In genomic region chrX:107236461-107236860, GRCm38 (mm10) we compare ENCODE assay signal across 25 mouse cellular contexts. TPM values are rescaled to one million over a fixed set of nuclear protein-coding genes. Genes with fewer than 3 reads are reported as not detected.
DNase-seq lines count a peak whose midpoint lies in the region; ATAC-seq lines count a peak whose summit lies in the region.
"Had no signal": no experiment of that assay in that cellular context is flagged by ENCODE, and none has a peak within 500 bp of the region (broad histone marks: within the 10 kb centered on the region; RNA-seq: fewer than 3 reads in every experiment).

No protein-coding gene starts in this region.

- intact Hi-C loops in heart, postnatal 25 days (cut with DNase I) = no loop called here
- intact Hi-C loops in left cerebral cortex, postnatal 14 days (cut with DNase I) = no loop called here

- peak; percentile 90 for ATAC-seq in inflammation-experienced regulatory T-cells, adult 6 months
- ATAC-seq: forebrain, embryonic 14.5 days; forebrain, postnatal 0 days; hindbrain, postnatal 0 days; intestine, embryonic 16.5 days had no signal

- DNase-seq in CD4-positive helper T cell, adult 2 months (ENCODE audit: low read depth, low spot score) = peak; percentile 47
- peak; percentile 14 for DNase-seq in T-cell, adult 2 months (ENCODE audit: low spot score)
- DNase-seq in heart, postnatal 25 days (ENCODE audit: low spot score) = no peak
- DNase-seq in frontal cortex, postnatal 25 days (ENCODE audit: low spot score in 2 of 2) = no peak
- DNase-seq in left cerebral cortex, postnatal 14 days (ENCODE audit: low spot score in 2 of 2) = no peak
- DNase-seq: adrenal gland, postnatal 10 days; adrenal gland, postnatal 36 days; cerebellum, adult 18-20 months; cerebellum, adult 9-10 months; cerebellum, postnatal 14 days; forebrain, postnatal 0 days; gastrocnemius, postnatal 25 days; heart, adult 18-20 months; heart, postnatal 10 days; heart, postnatal 4 days; kidney, adult 18-20 months had no signal

RNA-seq across cellular contexts. Expression of gene Gpr174, which starts 19.2 kb away (rescaled TPM):
- 10 to 100 TPM; 73.9 to 90.6 (median 83.9) TPM for polyA plus RNA-seq in inflammation-experienced regulatory T-cells, adult 6 months (2017; shearing (Covaris generic))
- under 1 TPM; 0.14 to 0.18 TPM for total RNA-seq in heart, postnatal 25 days (2021)
- total RNA-seq in left cerebral cortex, postnatal 14 days (2021) = not detected
- total RNA-seq: adrenal gland, postnatal 36 days; gastrocnemius, adult 8-10 months; gastrocnemius, postnatal 25 days; hindbrain, postnatal 0 days had no signal
- polyA plus RNA-seq: C2C12; forebrain, embryonic 11.5 days; hindbrain, embryonic 11.5 days; hindbrain, embryonic 14.5 days had no signal

Comparison
In these comparisons a context has a peak if more than half of its experiments do, and no peak if none do; other contexts are left out.
1. DNase-seq: peak in CD4-positive helper T cell, adult 2 months (single experiment) and T-cell, adult 2 months (single experiment); none in heart, postnatal 25 days (single experiment), frontal cortex, postnatal 25 days (0 of 2) and left cerebral cortex, postnatal 14 days (0 of 2).